Mouse (Mus musculus) myocyte (in vitro differentiated cells): ENCODE data around the gene Mif. TPM values are rescaled to one million over a fixed set of nuclear protein-coding genes. Genes with fewer than 3 reads are reported as not detected.

ENCODE experiments used
- H3K27me3 ChIP-seq: one replicate; pipeline ENCODE4 v1.6.1; 2011; ENCODE audit not compliant: control insufficient read depth, insufficient read depth, insufficient read length
- H3K36me3 ChIP-seq: one replicate; pipeline ENCODE4 v1.6.1; 2011; ENCODE audit not compliant: control insufficient read depth, insufficient read depth
- H3K4me2 ChIP-seq: one replicate; pipeline ENCODE4 v1.6.1; 2011; ENCODE audit warnings: low read depth, control low read depth
- H3K4me3 ChIP-seq: one replicate; pipeline ENCODE4 v1.5.1; 2011; ENCODE audit warnings: mild to moderate bottlenecking, control low read depth, moderate library complexity
- H3K79me2 ChIP-seq: one replicate; pipeline ENCODE4 v1.6.1; 2011; ENCODE audit not compliant: control insufficient read depth, insufficient read depth
- H3ac ChIP-seq: one replicate; pipeline ENCODE4 v1.6.1; 2011; ENCODE audit not compliant: control insufficient read depth, insufficient read length
- CEBPB ChIP-seq: IDR thresholded peaks from 2 replicates; pipeline ENCODE4 v1.6.1; 2011; ENCODE audit warnings: mild to moderate bottlenecking, moderate library complexity; ENCODE audit not compliant: poor library complexity, insufficient read depth, severe bottlenecking
- E2F4 ChIP-seq: IDR thresholded peaks from one replicate; pipeline ENCODE4 v1.6.1; 2011; ENCODE audit warnings: mild to moderate bottlenecking, control low read depth, moderate library complexity; ENCODE audit not compliant: insufficient read depth
- MAX ChIP-seq: IDR thresholded peaks from one replicate; pipeline ENCODE4 v1.6.1; 2011; ENCODE audit warnings: low read depth, mild to moderate bottlenecking, control low read depth
- MYOD1 ChIP-seq, 3 experiments: IDR thresholded peaks; one replicate each; pipeline ENCODE4 v1.6.1; 2011; ENCODE audit warnings: control low read depth in 2 of 3, low read depth in 2 of 3, mild to moderate bottlenecking in 2 of 3, moderate library complexity in 1 of 3; ENCODE audit not compliant: insufficient read length in 2 of 3, control insufficient read depth in 1 of 3
- MYOG ChIP-seq, 3 experiments: IDR thresholded peaks; one replicate each; pipeline ENCODE4 v1.6.1; 2011; ENCODE audit warnings: control low read depth in 2 of 3, low read depth in 2 of 3, mild to moderate bottlenecking in 2 of 3; ENCODE audit not compliant: insufficient read length in 2 of 3, control insufficient read depth in 1 of 3, insufficient read depth in 1 of 3
- POLR2A ChIP-seq: IDR thresholded peaks from one replicate; pipeline ENCODE4 v1.6.1; 2011; ENCODE audit warnings: low read depth, mild to moderate bottlenecking, control low read depth, moderate library complexity; ENCODE audit not compliant: insufficient read length
- POLR2AphosphoS2 ChIP-seq: IDR thresholded peaks from one replicate; pipeline ENCODE4 v1.6.1; 2011; ENCODE audit warnings: low read depth, control low read depth; ENCODE audit not compliant: insufficient read length
- REST ChIP-seq: IDR thresholded peaks from one replicate; pipeline ENCODE4 v1.6.1; 2011; ENCODE audit warnings: mild to moderate bottlenecking, control low read depth, moderate library complexity; ENCODE audit not compliant: insufficient read depth, insufficient read length
- SRF ChIP-seq: IDR thresholded peaks from one replicate; pipeline ENCODE4 v1.6.1; 2011; ENCODE audit warnings: low read depth; ENCODE audit not compliant: control insufficient read depth, insufficient read length
- TCF12 ChIP-seq: IDR thresholded peaks from one replicate; pipeline ENCODE4 v1.6.1; 2011; ENCODE audit warnings: mild to moderate bottlenecking, control low read depth; ENCODE audit not compliant: poor library complexity, insufficient read depth, severe bottlenecking
- TCF3 ChIP-seq: IDR thresholded peaks from one replicate; pipeline ENCODE4 v1.6.1; 2011; ENCODE audit warnings: low read depth, control low read depth; ENCODE audit not compliant: insufficient read length
- USF1 ChIP-seq: IDR thresholded peaks from one replicate; pipeline ENCODE4 v1.6.1; 2011; ENCODE audit warnings: low read depth, mild to moderate bottlenecking, control low read depth, moderate library complexity
- polyA plus RNA-seq: library from polyadenylated mRNA; unstranded; fragments of >200 nt; fragmentation: generic; extraction: Trizol; gene quantifications from one replicate; pipeline ENCODE4 v1.2.1, GENCODE M21; 2012; ENCODE audit warnings: missing spikeins

The Mif gene
- polyA plus RNA-seq, 1 experiment = 3,517 TPM

DNA sequence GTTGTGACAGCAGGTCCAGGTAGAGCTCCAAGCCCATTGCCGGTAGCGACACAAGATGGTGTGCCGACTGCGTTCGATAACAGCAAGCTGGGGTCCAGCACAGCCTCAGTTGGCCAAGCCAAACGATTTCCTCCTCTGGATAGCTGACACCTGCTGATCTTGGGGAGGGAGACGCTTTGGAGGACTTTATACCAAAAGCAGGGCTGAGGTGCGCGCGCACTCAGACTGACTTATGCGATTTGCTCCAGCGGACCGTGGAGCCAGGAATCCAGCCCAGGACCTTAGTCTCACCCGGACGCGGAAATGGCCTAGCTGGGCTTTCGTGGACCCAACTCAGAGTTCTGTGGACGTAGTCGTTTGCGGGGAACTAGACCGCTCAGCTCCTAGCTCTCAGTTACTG is 25.8 kb downstream of the Mif start:
- Histone ChIP-seq H3K79me2 (no peaks in the 10 kb centered on the region), H3K4me3 (no peak overlapping the region), H3ac (no peak overlapping the region), H3K4me2 (no peak overlapping the region), H3K27me3 (no peaks in the 10 kb centered on the region), H3K36me3 (no peaks in the 10 kb centered on the region)
- TF ChIP-seq TCF3 (no peak), E2F4 (no peak), TCF12 (no peak), MAX (no peak), USF1 (no peak), POLR2A (no peak), MYOG (IDR thresholded peaks at IDR 0.05; ENCODE audit: control insufficient read depth in 1 of 3, insufficient read depth in 1 of 3, insufficient read length in 2 of 3, low read depth in 2 of 3) (no peak), REST (no peak), SRF (no peak), MYOD1 (IDR thresholded peaks at IDR 0.05; ENCODE audit: control insufficient read depth in 1 of 3, insufficient read length in 2 of 3, low read depth in 2 of 3) (no peak), POLR2AphosphoS2 (no peak), CEBPB (no peak)

DNA sequence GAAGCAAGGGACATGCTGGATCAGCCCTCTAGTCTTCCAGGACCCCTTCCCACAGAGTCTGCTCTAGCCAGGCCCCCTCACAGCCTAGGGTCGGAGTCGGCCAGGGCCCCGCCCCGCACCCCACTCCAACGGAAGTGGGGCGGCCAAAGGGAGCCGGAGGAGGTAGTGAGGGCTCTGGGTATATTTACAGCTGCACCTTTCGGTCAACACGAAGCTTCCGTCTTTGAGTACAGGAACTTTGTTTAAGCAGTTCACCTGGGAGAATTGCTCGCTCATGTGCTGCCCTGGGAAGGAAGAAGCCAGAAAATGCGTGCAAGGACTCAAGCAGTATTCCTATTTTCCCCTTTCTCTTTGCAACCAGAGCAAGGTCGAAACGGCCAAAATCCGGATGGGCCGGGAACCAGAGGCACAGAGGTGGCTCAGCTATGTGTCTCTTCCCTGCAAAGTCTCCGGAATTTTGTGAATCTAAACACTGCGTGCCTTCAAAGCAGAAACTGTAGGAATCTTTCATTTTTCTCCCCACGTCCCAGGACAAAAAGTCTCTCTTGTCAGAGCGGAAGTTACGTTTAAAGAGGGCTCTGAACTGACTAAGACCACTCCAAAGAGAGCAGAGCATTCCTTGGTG is 26.5 kb downstream of the Mif start:
- no peak overlapping the region for H3K4me3 ChIP-seq
- H3K4me2 ChIP-seq = no peak overlapping the region
- H3ac ChIP-seq = no peak overlapping the region
- H3K36me3 ChIP-seq = no peaks in the 10 kb centered on the region
- H3K79me2 ChIP-seq = no peaks in the 10 kb centered on the region
- no peak for TF ChIP-seq POLR2A
- no peak for TF ChIP-seq MYOD1 (IDR thresholded peaks at IDR 0.05; ENCODE audit: control insufficient read depth in 1 of 3, insufficient read length in 2 of 3, low read depth in 2 of 3)
- no peak for TF ChIP-seq USF1
- TF ChIP-seq CEBPB = no peak
- no peak for TF ChIP-seq TCF3
- TF ChIP-seq MAX = no peak
- no peak for TF ChIP-seq MYOG (IDR thresholded peaks at IDR 0.05; ENCODE audit: control insufficient read depth in 1 of 3, insufficient read depth in 1 of 3, insufficient read length in 2 of 3, low read depth in 2 of 3)
- TF ChIP-seq SRF = no peak
- no peak for TF ChIP-seq REST
- TF ChIP-seq POLR2AphosphoS2 = no peak
- no peak for TF ChIP-seq TCF12
- TF ChIP-seq E2F4 = no peak
- no peaks in the 10 kb centered on the region for H3K27me3 ChIP-seq

DNA sequence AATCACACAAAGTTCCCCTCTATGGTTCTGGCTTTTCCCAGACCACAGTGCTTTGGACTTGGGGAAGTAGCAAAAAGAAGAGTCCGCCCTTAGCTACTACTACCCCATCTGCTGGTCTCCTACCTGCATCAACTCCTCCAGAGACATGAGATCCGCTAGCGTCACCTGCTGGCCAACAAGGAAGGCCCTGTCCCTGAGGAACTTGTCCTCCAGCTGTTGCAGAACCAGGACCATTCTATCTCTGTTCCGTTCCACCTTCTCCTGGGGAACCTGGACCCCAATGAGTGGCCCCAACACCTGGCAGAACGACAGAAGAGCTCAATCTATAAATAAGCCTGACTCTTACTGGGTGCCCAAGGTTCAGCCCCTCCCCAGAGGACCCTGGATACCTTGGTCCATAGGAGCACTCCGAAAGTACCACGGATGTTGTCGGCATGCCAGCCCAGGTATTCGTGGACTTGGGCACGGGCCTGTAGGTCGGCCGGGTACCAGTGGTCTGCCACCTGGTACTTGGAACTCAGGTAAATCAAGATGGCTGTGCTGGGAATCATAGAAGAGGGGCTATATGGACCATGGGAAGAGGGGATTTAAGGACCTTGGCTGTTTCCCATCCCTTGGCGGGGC is 27.7 kb downstream of the Mif start:
- no peak for TF ChIP-seq POLR2A
- TF ChIP-seq MYOG (IDR thresholded peaks at IDR 0.05; ENCODE audit: control insufficient read depth in 1 of 3, insufficient read depth in 1 of 3, insufficient read length in 2 of 3, low read depth in 2 of 3) = no peak
- no peak for TF ChIP-seq TCF12
- TF ChIP-seq MAX = no peak
- no peak for TF ChIP-seq E2F4
- TF ChIP-seq REST = no peak
- no peak for TF ChIP-seq TCF3
- TF ChIP-seq SRF = no peak
- TF ChIP-seq USF1 = no peak
- Histone ChIP-seq H3K36me3 (no peaks in the 10 kb centered on the region), H3K79me2 (no peaks in the 10 kb centered on the region), H3K4me3 (no peak overlapping the region), H3K4me2 (no peak overlapping the region), H3K27me3 (no peaks in the 10 kb centered on the region), H3ac (no peak overlapping the region)

DNA sequence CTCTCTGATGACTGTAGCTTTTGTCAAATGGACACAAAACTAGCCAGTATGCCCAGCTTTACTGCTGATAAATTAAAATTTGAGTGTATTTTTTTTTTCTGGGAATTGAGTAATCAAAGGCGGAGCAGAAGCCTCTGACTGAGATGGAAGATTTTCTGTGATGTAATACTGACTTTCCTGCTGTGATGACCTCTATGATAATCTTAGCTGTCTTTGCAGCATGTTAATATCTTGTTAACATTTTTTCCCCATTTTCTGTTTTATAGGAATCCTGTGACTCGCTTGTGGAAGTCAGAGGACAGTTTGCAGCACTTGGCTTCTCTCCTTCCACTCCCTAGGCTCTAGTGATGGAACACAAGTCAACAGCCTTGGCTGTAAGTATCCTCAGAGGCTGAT is 29.8 kb downstream of the Mif start:
- Histone ChIP-seq H3K79me2 (no peaks in the 10 kb centered on the region), H3K4me3 (no peak overlapping the region), H3K36me3 (no peaks in the 10 kb centered on the region), H3ac (no peak overlapping the region), H3K27me3 (no peaks in the 10 kb centered on the region), H3K4me2 (no peak overlapping the region)
- no peak for TF ChIP-seq MYOD1 (IDR thresholded peaks at IDR 0.05; ENCODE audit: control insufficient read depth in 1 of 3, insufficient read length in 2 of 3, low read depth in 2 of 3)
- TF ChIP-seq POLR2A = no peak
- no peak for TF ChIP-seq TCF3
- TF ChIP-seq E2F4 = no peak
- TF ChIP-seq MAX = no peak
- no peak for TF ChIP-seq SRF
- no peak for TF ChIP-seq POLR2AphosphoS2
- TF ChIP-seq TCF12 = no peak
- TF ChIP-seq CEBPB = no peak
- no peak for TF ChIP-seq MYOG (IDR thresholded peaks at IDR 0.05; ENCODE audit: control insufficient read depth in 1 of 3, insufficient read depth in 1 of 3, insufficient read length in 2 of 3, low read depth in 2 of 3)
- TF ChIP-seq USF1 = no peak
- no peak for TF ChIP-seq REST
